Mouse (Mus musculus): ENCODE results near the gene Nfx1.

DNA sequence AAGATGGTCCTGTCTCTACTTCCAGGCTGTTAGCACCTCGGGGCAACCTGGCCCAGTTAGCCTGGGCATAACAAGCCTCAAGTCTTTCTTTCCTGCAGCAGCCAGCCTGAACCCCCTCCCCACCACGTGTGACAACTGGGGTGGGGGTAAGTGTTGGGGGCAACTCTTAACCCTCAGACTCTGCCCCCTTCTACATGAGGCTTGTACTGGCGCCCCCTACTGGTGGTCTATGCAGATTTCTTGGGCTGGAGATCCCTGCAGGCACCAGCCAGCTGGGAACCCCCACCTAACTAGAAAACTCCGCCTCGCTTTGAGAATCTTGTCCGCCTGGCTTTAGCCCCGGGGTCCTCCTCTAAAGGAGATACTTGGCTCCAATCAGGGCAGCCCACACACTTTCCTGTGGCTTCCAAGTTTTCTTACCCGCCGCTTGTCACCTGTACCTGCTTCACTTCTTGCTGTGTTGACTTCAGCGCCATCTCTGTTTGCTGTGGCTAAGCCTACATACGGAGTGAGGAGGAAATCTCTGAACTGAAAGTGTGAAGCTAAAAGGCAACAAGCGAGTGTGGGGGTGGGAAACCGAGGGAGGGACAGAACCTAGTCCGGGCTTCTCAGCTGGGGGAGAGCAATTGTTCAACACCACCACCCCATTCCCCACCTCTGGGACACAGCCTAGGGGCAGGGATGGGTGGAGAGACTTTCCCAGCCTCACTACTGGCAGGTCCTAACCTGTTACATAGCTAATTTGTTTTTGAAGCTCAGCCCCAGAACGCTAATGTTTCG is 93.4 kb downstream of the Nfx1 start:
- TF ChIP-seq POLR2A (IDR thresholded peaks at IDR 0.05; ENCODE audit: low read depth, low read length) = no peak
- peak; percentile 22; the same call in 1 of the 2 replicates for TF ChIP-seq CTCF (IDR thresholded peaks at IDR 0.05; ENCODE audit: extremely low read depth, insufficient read depth, insufficient read length, insufficient replicate concordance)

Measured in spleen, adult 2 months (tissue).